Mouse (Mus musculus) CH12.LX (cell line): ENCODE data around the gene Chst8. TPM values are rescaled to one million over a fixed set of nuclear protein-coding genes. Genes with fewer than 3 reads are reported as not detected.

Experiments
- DNase-seq: peaks from one replicate; pipeline ENCODE4 v3.0.0-alpha.2; 2013; ENCODE audit errors: extremely low read depth
- H3K27ac ChIP-seq: 2 replicates; pipeline ENCODE4 v1.5.1; 2012; ENCODE audit warnings: low read depth, mild to moderate bottlenecking, control low read depth, moderate library complexity; ENCODE audit not compliant: insufficient read depth
- H3K27me3 ChIP-seq: replicated peaks from 2 replicates; pipeline ENCODE3; 2012; ENCODE audit warnings: inconsistent platforms
- H3K36me3 ChIP-seq, 2 experiments: replicated peaks in 1 of 2; 2 replicates each; pipeline versions ENCODE3 to v1.6.1; 2012; ENCODE audit warnings: inconsistent platforms in 1 of 2, low read length in 1 of 2, mild to moderate bottlenecking in 1 of 2, mixed read lengths in 1 of 2, moderate library complexity in 1 of 2; ENCODE audit not compliant: control insufficient read depth in 1 of 2, insufficient read depth in 1 of 2
- H3K4me1 ChIP-seq, 2 experiments: 2 replicates each; pipeline ENCODE4 v1.6.1; 2012; ENCODE audit warnings: inconsistent platforms in 1 of 2, moderate library complexity in 1 of 2; ENCODE audit not compliant: insufficient read depth in 2 of 2, control insufficient read depth in 1 of 2
- H3K4me2 ChIP-seq: 2 replicates; pipeline ENCODE4 v1.6.1; 2012; ENCODE audit warnings: low read depth, mild to moderate bottlenecking, control low read depth; ENCODE audit not compliant: poor library complexity, insufficient read depth, severe bottlenecking
- H3K4me3 ChIP-seq, 3 experiments: fragments of 150-350 bp in 1 of 3; sonication (generic) in 1 of 3; replicated peaks in 1 of 3; 2 replicates each; pipeline versions ENCODE3 to v1.5.1; 2011 to 2012; ENCODE audit warnings: low read depth in 2 of 3, low read length in 2 of 3, mild to moderate bottlenecking in 2 of 3, moderate library complexity in 2 of 3, control low read depth in 1 of 3, improper control_type of control experiment in 1 of 3, inconsistent platforms in 1 of 3, mixed read lengths in 1 of 3; ENCODE audit not compliant: poor library complexity in 1 of 3
- H3K79me2 ChIP-seq: replicated peaks from 2 replicates; pipeline ENCODE4 v1.6.1; 2012; ENCODE audit warnings: mild to moderate bottlenecking, moderate library complexity; ENCODE audit not compliant: control insufficient read depth, poor library complexity, insufficient read depth, severe bottlenecking; ENCODE audit errors: extremely low read depth
- H3K9ac ChIP-seq: 2 replicates; pipeline ENCODE4 v1.6.1; 2012; ENCODE audit warnings: low read depth, mild to moderate bottlenecking, control low read depth, moderate library complexity; ENCODE audit not compliant: insufficient read depth
- H3K9me3 ChIP-seq: replicated peaks from 2 replicates; pipeline ENCODE3; 2012; ENCODE audit warnings: low read length, inconsistent platforms, mixed read lengths
- CTCF ChIP-seq, 2 experiments: IDR thresholded peaks in 1 of 2; conservative IDR thresholded peaks in 1 of 2; 2 replicates each; pipeline ENCODE4 v1.5.1; 2011 to 2012; ENCODE audit warnings: low read depth in 2 of 2, low read length in 2 of 2, improper control_type of control experiment in 1 of 2, inconsistent platforms in 1 of 2, mild to moderate bottlenecking in 1 of 2, moderate library complexity in 1 of 2
- E2F4 ChIP-seq: IDR thresholded peaks from 2 replicates; pipeline ENCODE4 v1.6.1; 2011; ENCODE audit warnings: low read depth, low read length, improper control_type of control experiment; ENCODE audit not compliant: insufficient replicate concordance
- ELF1 ChIP-seq: IDR thresholded peaks from 2 replicates; pipeline ENCODE4 v1.6.1; 2014; ENCODE audit warnings: low read depth, mild to moderate bottlenecking, inconsistent platforms, low read length, improper control_type of control experiment
- JUN ChIP-seq: IDR thresholded peaks from 2 replicates; pipeline ENCODE4 v1.6.1; 2011; ENCODE audit warnings: low read depth, mild to moderate bottlenecking, low read length, improper control_type of control experiment, moderate library complexity; ENCODE audit not compliant: insufficient read depth
- JUND ChIP-seq: conservative IDR thresholded peaks from 2 replicates; pipeline ENCODE4 v1.6.1; 2011; ENCODE audit warnings: low read depth, low read length, improper control_type of control experiment
- KAT2A ChIP-seq: IDR thresholded peaks from 2 replicates; pipeline ENCODE4 v1.6.1; 2012; ENCODE audit warnings: low read length, improper control_type of control experiment, inconsistent platforms; ENCODE audit not compliant: insufficient replicate concordance
- MAFK ChIP-seq: IDR thresholded peaks from 2 replicates; pipeline ENCODE4 v1.6.1; 2011; ENCODE audit warnings: low read length, improper control_type of control experiment; ENCODE audit not compliant: insufficient replicate concordance
- MEF2A ChIP-seq: IDR thresholded peaks from 2 replicates; pipeline ENCODE4 v1.6.1; 2014; ENCODE audit warnings: low read depth, mild to moderate bottlenecking, inconsistent platforms, low read length, improper control_type of control experiment, borderline replicate concordance
- NELFE ChIP-seq: IDR thresholded peaks from 2 replicates; pipeline ENCODE4 v1.6.1; 2011; ENCODE audit warnings: low read depth, low read length, improper control_type of control experiment
- POLR2A ChIP-seq: IDR thresholded peaks from 2 replicates; pipeline ENCODE4 v1.6.1; 2011; ENCODE audit warnings: low read depth, mild to moderate bottlenecking, improper control_type of control experiment, low read length
- RCOR1 ChIP-seq: conservative IDR thresholded peaks from 2 replicates; pipeline ENCODE4 v1.6.1; 2012; ENCODE audit warnings: low read depth, mild to moderate bottlenecking, inconsistent platforms, low read length, improper control_type of control experiment
- SIN3A ChIP-seq: IDR thresholded peaks from 2 replicates; pipeline ENCODE4 v1.6.1; 2012; ENCODE audit warnings: low read length, improper control_type of control experiment, inconsistent platforms
- USF1 ChIP-seq: IDR thresholded peaks from 2 replicates; pipeline ENCODE4 v1.6.1; 2014; ENCODE audit warnings: low read depth, mild to moderate bottlenecking, inconsistent platforms, low read length, improper control_type of control experiment
- USF2 ChIP-seq: conservative IDR thresholded peaks from 2 replicates; pipeline ENCODE4 v1.6.1; 2011; ENCODE audit warnings: low read depth, low read length, improper control_type of control experiment
- ZKSCAN1 ChIP-seq: IDR thresholded peaks from 2 replicates; pipeline ENCODE4 v1.6.1; 2012; ENCODE audit warnings: low read depth, inconsistent platforms, low read length, improper control_type of control experiment, borderline replicate concordance
- ZNF384 ChIP-seq: IDR thresholded peaks from 2 replicates; pipeline ENCODE4 v1.6.1; 2012; ENCODE audit warnings: low read depth, low read length, improper control_type of control experiment, inconsistent platforms
- dilution Hi-C: fragments of 300-500 bp; cut with MboI; formaldehyde crosslinking; loops from 2 replicates; pipeline ENCODE4 v1.14.3; 2020; ENCODE audit warnings: low sequenced_read_pairs; ENCODE audit not compliant: extremely low pct_unique_long_range_greater_than_20kb, extremely low pct_ligation_motif_present
- in situ Hi-C: fragments of 300-500 bp; cut with MboI; formaldehyde crosslinking; loops from 3 replicates; pipeline ENCODE4 v1.14.3; 2019; ENCODE audit warnings: low sequenced_read_pairs, low pct_ligation_motif_present, low pct_unique_long_range_greater_than_20kb, mixed read lengths
- polyA plus RNA-seq: library from polyadenylated mRNA; unstranded; fragments of >175 nt; gene quantifications from 2 replicates; pipeline ENCODE4 v1.2.1, GENCODE M21; 2012; ENCODE audit warnings: low read depth; ENCODE audit not compliant: insufficient read length
- total RNA-seq, 2 experiments: library from RNA; depleted of rRNA; stranded (reverse); fragments of 300-350 nt in 1 of 2; fragments of >200 nt in 1 of 2; gene quantifications; 2 replicates each; pipeline ENCODE4 v1.2.3; 2012 to 2014

Chst8 gene
- total and polyA plus RNA-seq, 3 experiments = 0.13 to 0.27 (median 0.16) TPM

DNA sequence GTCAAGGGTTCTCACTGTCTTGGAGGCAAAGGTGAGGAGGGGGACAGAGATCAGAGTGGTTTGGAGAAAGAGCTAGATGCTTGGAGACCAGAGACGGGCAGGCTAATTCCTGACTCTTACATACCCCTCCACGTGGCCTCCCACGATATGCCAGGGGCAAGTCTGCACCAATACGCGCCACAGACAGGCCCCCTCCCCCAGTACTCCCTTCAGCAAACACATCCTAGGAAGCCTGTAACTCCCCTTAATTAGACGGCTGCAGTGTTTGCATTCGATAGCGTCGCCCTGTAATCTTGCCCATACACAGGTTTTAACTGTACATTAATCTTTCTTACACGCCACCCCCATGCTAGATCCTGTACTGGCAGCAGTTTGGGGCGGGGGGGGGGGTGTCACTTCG, 14.5 kb downstream of the Chst8 start:
- H3K9me3 ChIP-seq = no peaks in the 10 kb centered on the region
- no peak for TF ChIP-seq SIN3A
- no peak overlapping the region for H3K4me3 ChIP-seq
- no peak overlapping the region for H3K27ac ChIP-seq
- no peaks in the 10 kb centered on the region for H3K79me2 ChIP-seq
- no peak for DNase-seq
- peaks cover 59% of the 10 kb centered on the region for H3K27me3 ChIP-seq
- in situ Hi-C loops = no loop called here
- H3K9ac ChIP-seq = no peak overlapping the region
- dilution Hi-C loops = no loop called here
- H3K4me2 ChIP-seq = no peak overlapping the region
- H3K36me3 ChIP-seq = no peaks in the 10 kb centered on the region
- no peaks in the 10 kb centered on the region for H3K4me1 ChIP-seq

DNA sequence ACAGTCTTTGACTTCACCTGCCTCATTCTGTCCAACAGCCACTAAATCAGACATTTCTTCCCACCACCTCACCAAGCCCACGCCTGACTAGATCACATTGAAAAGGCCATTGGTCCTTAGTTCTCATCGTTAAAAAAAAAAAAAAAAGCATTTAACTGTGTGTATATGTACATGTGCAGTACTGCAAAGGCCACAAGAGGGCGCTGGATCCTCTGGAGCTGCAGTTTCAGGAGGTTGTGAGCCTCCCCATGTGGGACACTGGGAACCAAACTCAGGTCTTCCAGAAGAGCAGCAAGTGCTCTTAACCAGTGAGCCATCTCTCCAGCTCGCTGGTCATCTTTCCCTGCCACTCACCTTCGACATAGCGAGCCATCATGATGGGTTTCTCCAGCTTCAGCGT, 22.1 kb downstream of the Chst8 start:
- Histone ChIP-seq H3K4me3 (no peak overlapping the region), H3K4me1 (no peaks in the 10 kb centered on the region), H3K79me2 (no peaks in the 10 kb centered on the region), H3K4me2 (no peak overlapping the region), H3K27me3 (peaks cover 23% of the 10 kb centered on the region), H3K9me3 (peaks cover 6% of the 10 kb centered on the region), H3K36me3 (no peaks in the 10 kb centered on the region), H3K27ac (no peak overlapping the region), H3K9ac (no peak overlapping the region)
- dilution Hi-C loops = no loop called here
- TF ChIP-seq E2F4 (no peak), ZNF384 (peak; percentile 58), CTCF (conservative IDR thresholded peaks at IDR 0.05 in 1 of 2, IDR thresholded peaks at IDR 0.05 in 1 of 2; ENCODE audit: low read depth in 2 of 2, low read length in 2 of 2) (peak; percentile 12 to 19; a peak in 2 of 4 replicates)
- in situ Hi-C loops = no loop called here
- no peak for DNase-seq

DNA sequence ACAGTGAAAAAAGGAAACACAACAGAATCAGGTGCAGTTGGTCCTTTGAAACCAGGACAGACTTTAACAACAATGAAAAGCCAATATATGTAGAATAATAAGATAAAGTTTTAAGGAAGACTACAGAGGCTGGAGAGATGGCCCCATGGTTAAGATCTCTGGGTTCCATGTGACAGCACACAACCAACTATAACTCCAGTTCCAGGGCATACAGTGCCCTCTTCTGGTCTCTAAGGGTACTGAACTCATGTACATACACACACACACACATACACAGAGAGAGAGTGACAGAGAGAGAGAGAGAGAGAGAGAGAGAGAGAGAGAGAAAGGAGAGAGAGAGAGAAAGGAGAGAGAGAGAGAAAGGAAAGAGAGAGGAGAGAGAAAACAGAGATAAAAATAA, 25.3 kb downstream of the Chst8 start:
- Histone ChIP-seq H3K4me1 (no peaks in the 10 kb centered on the region), H3K9me3 (peaks cover 6% of the 10 kb centered on the region), H3K79me2 (no peaks in the 10 kb centered on the region), H3K27ac (no peak overlapping the region), H3K9ac (no peak overlapping the region), H3K4me2 (no peak overlapping the region), H3K27me3 (peaks cover 6% of the 10 kb centered on the region), H3K36me3 (no peaks in the 10 kb centered on the region), H3K4me3 (no peak overlapping the region)
- dilution Hi-C loops = no loop called here
- TF ChIP-seq KAT2A (no peak), USF2 (no peak), E2F4 (no peak)
- no peak for DNase-seq
- in situ Hi-C loops = no loop called here

DNA sequence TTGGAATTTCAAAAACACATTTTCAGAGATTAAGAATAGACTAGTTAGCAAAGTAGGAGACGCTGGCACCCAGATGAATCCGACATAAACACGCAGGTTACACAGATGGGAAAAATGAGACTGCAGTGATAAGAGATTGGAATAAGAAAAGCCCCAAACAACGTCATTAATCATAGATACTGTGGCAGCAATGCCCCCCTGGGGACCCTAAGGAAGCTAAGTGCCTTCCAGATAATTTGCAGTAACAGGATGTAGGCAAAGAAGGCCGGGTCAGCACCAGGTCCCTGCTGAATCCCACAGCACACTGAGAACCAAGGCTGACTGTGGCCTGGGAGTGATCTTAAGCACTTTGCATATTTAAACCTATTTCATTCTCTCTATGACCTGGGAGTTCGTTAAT, 27.5 kb downstream of the Chst8 start:
- in situ Hi-C loops (no loop called here), dilution Hi-C loops (no loop called here)
- Histone ChIP-seq H3K27ac (no peak overlapping the region), H3K4me1 (no peaks in the 10 kb centered on the region), H3K79me2 (no peaks in the 10 kb centered on the region), H3K27me3 (no peaks in the 10 kb centered on the region), H3K9me3 (peaks cover 9% of the 10 kb centered on the region), H3K4me3 (no peak overlapping the region)
- DNase-seq = no peak
- TF ChIP-seq MEF2A (no peak), POLR2A (no peak), ZKSCAN1 (no peak), USF2 (no peak), MAFK (no peak), NELFE (no peak), JUND (no peak), RCOR1 (no peak), USF1 (no peak), ELF1 (no peak), JUN (no peak)
- TF ChIP-seq, all 38 proteins: peak for 0
- Histone ChIP-seq H3K4me2 (no peak overlapping the region), H3K9ac (no peak overlapping the region), H3K36me3 (no peaks in the 10 kb centered on the region)
